Mouse (Mus musculus) ES-Bruce4 (cell line): ENCODE measurements around the gene Ints5.

Experiments
- CTCF ChIP-seq: IDR thresholded peaks from one replicate; pipeline ENCODE4 v1.8.1; 2011; ENCODE audit warnings: low read depth, low read length
- EP300 ChIP-seq: IDR thresholded peaks from 2 replicates; pipeline ENCODE4 v1.6.1; 2011; ENCODE audit warnings: low read depth, low read length; ENCODE audit not compliant: insufficient read depth
- POLR2A ChIP-seq: IDR thresholded peaks from one replicate; pipeline ENCODE4 v1.8.1; 2011; ENCODE audit warnings: low read length; ENCODE audit not compliant: insufficient read depth

DNA sequence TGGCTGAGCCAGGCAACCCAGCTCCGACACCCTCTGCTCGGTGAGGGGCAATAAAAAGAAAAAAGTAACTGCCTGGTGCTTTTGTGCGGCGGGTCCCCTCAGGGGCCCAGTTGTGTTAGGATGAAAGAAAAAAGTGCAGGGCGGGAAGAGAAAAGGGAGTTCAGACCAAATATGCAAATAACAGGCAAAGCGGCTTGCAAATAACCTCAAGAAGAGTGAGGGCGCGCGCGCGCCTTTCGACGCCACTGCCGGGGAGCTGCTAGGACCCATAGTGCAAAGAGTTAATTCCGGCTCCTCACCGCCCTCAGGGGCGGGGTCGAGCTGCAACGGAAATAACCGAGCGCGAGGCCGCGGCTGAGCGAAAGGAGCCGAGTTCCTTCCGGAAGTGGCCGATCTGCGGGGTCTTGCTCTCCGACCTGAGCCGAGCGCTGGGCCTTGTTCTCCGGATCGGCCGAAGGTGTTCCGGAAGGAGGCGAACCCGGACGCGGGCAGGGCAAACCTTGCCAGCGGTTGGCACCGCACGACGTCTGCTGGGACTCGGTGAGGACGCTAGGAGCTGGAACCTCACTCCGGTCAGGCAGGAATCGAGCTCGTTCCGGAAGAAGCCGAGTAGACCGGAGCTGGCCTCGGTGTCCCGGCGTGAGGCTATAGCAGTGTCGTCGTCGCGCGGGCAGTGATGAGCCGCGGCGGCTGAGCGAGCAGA lies 48.9 kb downstream of the Ints5 start, which contains the start of gene Mta2:
- peak; percentile 36 for TF ChIP-seq POLR2A
- TF ChIP-seq CTCF: no peak
- 0 out of 2 replicates have a peak, but pooled peaks have one; percentile 11 for TF ChIP-seq EP300
